Mouse (Mus musculus) thymus, postnatal 0 days (tissue): ENCODE data around the gene Prep. TPM values are rescaled to one million over a fixed set of nuclear protein-coding genes. Genes with fewer than 3 reads are reported as not detected.
"Not testable (repeated sequence)": the region's sequence is repeated elsewhere in the genome, so short reads cannot be mapped to it uniquely, and the experiment has no call there.

Experiments
- DNase-seq: peaks from one replicate; pipeline ENCODE4 v3.0.0-alpha.2; 2015; ENCODE audit warnings: low spot score
- polyA plus RNA-seq: library from polyadenylated mRNA; unstranded; fragments of >200 nt; fragmentation: Nextera tagmentation; extraction: Ambion mirVana; gene quantifications from 2 replicates; pipeline ENCODE4 v1.2.1, GENCODE M21; 2015

Gene Prep
- polyA plus RNA-seq, 1 experiment from 2014 or later: 18.1 TPM

GRCm38 (mm10) chr10:45075491-45076051, 8.6 kb downstream of the Prep start:
- no peak for DNase-seq

- no peak for DNase-seq
Observed at GRCm38 (mm10) chr10:45076585-45076984, 9.6 kb downstream of the Prep start.

GRCm38 (mm10) chr10:45077353-45077752, 10.3 kb downstream of the Prep start:
- DNase-seq: no peak

- DNase-seq: no peak
Observed at GRCm38 (mm10) chr10:45079756-45080155, 12.8 kb downstream of the Prep start.

- DNase-seq: no peak
Observed at GRCm38 (mm10) chr10:45080490-45080889, 13.5 kb downstream of the Prep start.

- DNase-seq: no peak
Observed at GRCm38 (mm10) chr10:45082730-45083129, 15.7 kb downstream of the Prep start.

GRCm38 (mm10) chr10:45084002-45084401, 17.0 kb downstream of the Prep start:
- not testable (repeated sequence) for DNase-seq

GRCm38 (mm10) chr10:45084471-45084870, 17.5 kb downstream of the Prep start:
- no peak for DNase-seq

GRCm38 (mm10) chr10:45085315-45085714, 18.3 kb downstream of the Prep start:
- no peak for DNase-seq

GRCm38 (mm10) chr10:45086637-45087036, 19.6 kb downstream of the Prep start:
- peak; percentile 43 for DNase-seq

- DNase-seq: no peak
Observed at GRCm38 (mm10) chr10:45091462-45092079, 24.6 kb downstream of the Prep start.

- DNase-seq: no peak
Observed at GRCm38 (mm10) chr10:45092080-45093056, 25.4 kb downstream of the Prep start.

- DNase-seq: peak; percentile 72
Observed at GRCm38 (mm10) chr10:45098751-45099150, 31.7 kb downstream of the Prep start.

GRCm38 (mm10) chr10:45100473-45100872, 33.5 kb downstream of the Prep start:
- DNase-seq: no peak

GRCm38 (mm10) chr10:45103184-45103583, 36.2 kb downstream of the Prep start:
- peak; percentile 76 for DNase-seq

- peak; percentile 21 for DNase-seq
Observed at GRCm38 (mm10) chr10:45104098-45104497, 37.1 kb downstream of the Prep start.

- no peak for DNase-seq
Observed at GRCm38 (mm10) chr10:45104535-45105079, 37.6 kb downstream of the Prep start.

GRCm38 (mm10) chr10:45106541-45106940, 39.5 kb downstream of the Prep start:
- DNase-seq: no peak

- DNase-seq: peak; percentile 38
Observed at GRCm38 (mm10) chr10:45107313-45107712, 40.3 kb downstream of the Prep start.

- no peak for DNase-seq
Observed at GRCm38 (mm10) chr10:45109041-45109440, 42.0 kb downstream of the Prep start.

GRCm38 (mm10) chr10:45109974-45110373, 43.0 kb downstream of the Prep start:
- DNase-seq: no peak

- DNase-seq: no peak
Observed at GRCm38 (mm10) chr10:45112927-45113326, 45.9 kb downstream of the Prep start.
